In the genomic region with DNA sequence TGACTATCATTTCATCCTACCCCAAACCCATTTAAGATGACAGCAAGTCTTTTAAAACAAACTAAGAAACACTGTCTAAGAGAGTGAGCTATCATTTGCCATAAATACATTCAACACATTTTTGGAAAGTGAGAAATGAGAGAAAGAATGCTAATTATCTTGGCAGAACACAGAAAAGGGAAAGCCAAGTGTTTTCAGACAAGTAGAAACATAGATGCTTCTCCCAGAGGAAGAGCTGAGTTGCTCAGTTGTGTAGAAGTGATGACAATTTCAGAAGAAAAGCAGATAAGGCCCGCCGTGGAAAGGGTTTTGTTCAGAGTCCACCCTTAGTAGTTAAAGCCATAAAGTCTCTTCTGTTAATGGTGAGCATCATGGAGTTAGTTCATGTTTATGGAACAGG, we compare ENCODE assay signal across 30 mouse cellular contexts.
DNase-seq lines count a peak whose midpoint lies in the region; ATAC-seq and TF ChIP-seq lines count a peak whose summit lies in the region.
"Had no signal": no experiment of that assay in that cellular context is flagged by ENCODE, and none has a peak within 500 bp of the region (broad histone marks: within the 10 kb centered on the region; RNA-seq: fewer than 3 reads in every experiment).

No protein-coding gene starts in this region.

- TF ChIP-seq EP300 in lung, postnatal 0 days (IDR thresholded peaks at IDR 0.05), result peak; percentile 2; the same call in 1 of the 2 replicates

- H3K4me1 ChIP-seq in forebrain, embryonic 14.5 days (ENCODE audit: control insufficient read depth, insufficient read depth, low read length), result no peaks in the 10 kb centered on the region
- no peaks in the 10 kb centered on the region for H3K4me1 ChIP-seq in forebrain, embryonic 12.5 days
- H3K4me1 ChIP-seq in heart, embryonic 11.5 days (ENCODE audit: control insufficient read depth, insufficient read depth, low read length), result no peaks in the 10 kb centered on the region
- no peaks in the 10 kb centered on the region for H3K4me1 ChIP-seq in lung, postnatal 0 days (ENCODE audit: insufficient read depth, low read depth, low read length)
- H3K4me1 ChIP-seq: forebrain, embryonic 10.5 days; heart, embryonic 15.5 days; hindbrain, embryonic 13.5 days; midbrain, embryonic 10.5 days; stomach, embryonic 15.5 days had no signal

- H3K27me3 ChIP-seq in forebrain, embryonic 14.5 days (replicated peaks; ENCODE audit: control insufficient read depth, insufficient read depth, low read length), result no peaks in the 10 kb centered on the region
- no peaks in the 10 kb centered on the region for H3K27me3 ChIP-seq in forebrain, embryonic 12.5 days
- no peaks in the 10 kb centered on the region for H3K27me3 ChIP-seq in heart, embryonic 11.5 days (ENCODE audit: control insufficient read depth, insufficient read depth, low read length)
- H3K27me3 ChIP-seq in lung, postnatal 0 days (replicated peaks; ENCODE audit: insufficient read depth, low read length), result no peaks in the 10 kb centered on the region
- H3K27me3 ChIP-seq: CH12.LX; embryonic facial prominence, embryonic 13.5 days; heart, embryonic 15.5 days; hindbrain, embryonic 13.5 days; limb, embryonic 13.5 days; stomach, embryonic 15.5 days had no signal

- no peaks in the 10 kb centered on the region for H3K36me3 ChIP-seq in forebrain, embryonic 14.5 days (ENCODE audit: control insufficient read depth, insufficient read depth, low read length)
- no peaks in the 10 kb centered on the region for H3K36me3 ChIP-seq in forebrain, embryonic 12.5 days (replicated peaks)
- no peaks in the 10 kb centered on the region for H3K36me3 ChIP-seq in heart, embryonic 11.5 days (ENCODE audit: control insufficient read depth, insufficient read depth, low read length)
- H3K36me3 ChIP-seq in lung, postnatal 0 days (ENCODE audit: insufficient read depth, low read length), result no peaks in the 10 kb centered on the region
- H3K36me3 ChIP-seq: embryonic facial prominence, embryonic 13.5 days; forebrain, embryonic 10.5 days; heart, embryonic 15.5 days; hindbrain, embryonic 13.5 days; limb, embryonic 13.5 days; midbrain, embryonic 10.5 days; stomach, embryonic 15.5 days had no signal

- H3K9ac ChIP-seq in forebrain, embryonic 14.5 days (ENCODE audit: low read length), result no peak overlapping the region
- no peak overlapping the region for H3K9ac ChIP-seq in forebrain, embryonic 12.5 days
- H3K9ac ChIP-seq in heart, embryonic 11.5 days (ENCODE audit: low read depth, low read length), result no peak overlapping the region
- no peak overlapping the region for H3K9ac ChIP-seq in lung, postnatal 0 days (replicated peaks; ENCODE audit: low read depth)
- H3K9ac ChIP-seq: embryonic facial prominence, embryonic 13.5 days; heart, embryonic 15.5 days; hindbrain, embryonic 13.5 days; limb, embryonic 13.5 days; stomach, embryonic 15.5 days had no signal

- no peaks in the 10 kb centered on the region for H3K9me3 ChIP-seq in forebrain, embryonic 14.5 days (replicated peaks; ENCODE audit: control insufficient read depth, low read length)
- H3K9me3 ChIP-seq in forebrain, embryonic 12.5 days, result no peaks in the 10 kb centered on the region
- no peaks in the 10 kb centered on the region for H3K9me3 ChIP-seq in heart, embryonic 11.5 days (replicated peaks; ENCODE audit: control insufficient read depth, low read length)
- H3K9me3 ChIP-seq in lung, postnatal 0 days (ENCODE audit: low read length), result no peaks in the 10 kb centered on the region
- H3K9me3 ChIP-seq: embryonic facial prominence, embryonic 13.5 days; forebrain, embryonic 10.5 days; heart, embryonic 15.5 days; hindbrain, embryonic 13.5 days; limb, embryonic 13.5 days; midbrain, embryonic 10.5 days; stomach, embryonic 15.5 days had no signal

- no peak overlapping the region for H3K4me3 ChIP-seq in forebrain, embryonic 14.5 days (ENCODE audit: low read depth, low read length)
- no peak overlapping the region for H3K4me3 ChIP-seq in forebrain, embryonic 12.5 days (replicated peaks)
- H3K4me3 ChIP-seq in heart, embryonic 11.5 days (ENCODE audit: low read depth, low read length), result no peak overlapping the region
- no peak overlapping the region for H3K4me3 ChIP-seq in lung, postnatal 0 days (ENCODE audit: low read depth, low read length)
- H3K4me3 ChIP-seq: embryonic facial prominence, embryonic 13.5 days; forebrain, embryonic 10.5 days; gastrocnemius, adult 2 months; heart, embryonic 15.5 days; hindbrain, embryonic 13.5 days; limb, embryonic 13.5 days; midbrain, embryonic 10.5 days; stomach, embryonic 15.5 days had no signal

- no peak for TF ChIP-seq CTCF in lung, postnatal 0 days (IDR thresholded peaks at IDR 0.05)

- intact Hi-C loops in heart, postnatal 10 days (cut with DNase I), result no loop called here

- WGBS in forebrain, embryonic 14.5 days, result 84% methylated on average over 2 of the region's 2 CpGs
- 86% methylated on average over 2 of the region's 2 CpGs for WGBS in forebrain, embryonic 12.5 days
- WGBS in heart, embryonic 11.5 days (ENCODE audit: insufficient replicate concordance), result 15% methylated on average over 2 of the region's 2 CpGs
- 48% methylated on average over 2 of the region's 2 CpGs for WGBS in lung, postnatal 0 days

- no peak for ATAC-seq in forebrain, embryonic 14.5 days
- ATAC-seq in forebrain, embryonic 12.5 days (ENCODE audit: low FRiP score), result no peak
- no peak for ATAC-seq in heart, embryonic 11.5 days (replicated peaks; ENCODE audit: insufficient number of reproducible peaks, low FRiP score, low TSS enrichment)
- ATAC-seq in lung, postnatal 0 days, result peak; percentile 46
- ATAC-seq: intestine, embryonic 16.5 days; midbrain, embryonic 16.5 days had no signal

- no peak overlapping the region for H3K4me2 ChIP-seq in forebrain, embryonic 14.5 days (ENCODE audit: low read length)
- no peak overlapping the region for H3K4me2 ChIP-seq in forebrain, embryonic 12.5 days
- no peak overlapping the region for H3K4me2 ChIP-seq in heart, embryonic 11.5 days
- H3K4me2 ChIP-seq in lung, postnatal 0 days (replicated peaks; ENCODE audit: low read depth, low read length), result no peak overlapping the region
- H3K4me2 ChIP-seq: embryonic facial prominence, embryonic 13.5 days; heart, embryonic 15.5 days; hindbrain, embryonic 13.5 days; limb, embryonic 13.5 days; liver, embryonic 11.5 days; stomach, embryonic 15.5 days had no signal

- peak; percentile 20 for DNase-seq in forebrain, embryonic 14.5 days (ENCODE audit: low spot score)
- peak; percentile 12 to 20 for DNase-seq in heart, postnatal 10 days
- peak; percentile 58 for DNase-seq in lung, postnatal 0 days (ENCODE audit: low spot score)
- DNase-seq in lung, postnatal 25 days (ENCODE audit: low spot score), result no peak
- no peak for DNase-seq in kidney, postnatal 25 days
- DNase-seq: adrenal gland, adult 8-10 months; cerebellum, adult 11-12 months; cerebellum, adult 9-11 months; embryo, embryonic 11 days; gastrocnemius, adult 2 months; gastrocnemius, postnatal 36 days; heart, postnatal 4 days; kidney, adult 9 months; kidney, postnatal 10 days; layer of hippocampus, adult 9-11 months; right cerebral cortex, postnatal 25 days; thymus, postnatal 14 days had no signal

- no peak overlapping the region for H3K27ac ChIP-seq in forebrain, embryonic 14.5 days (ENCODE audit: low read depth, low read length)
- no peak overlapping the region for H3K27ac ChIP-seq in forebrain, embryonic 12.5 days
- H3K27ac ChIP-seq in heart, embryonic 11.5 days (ENCODE audit: low read depth, low read length), result no peak overlapping the region
- H3K27ac ChIP-seq in lung, postnatal 0 days (ENCODE audit: low read length), result peak overlapping the region; percentile 20; the same call in 1 of the 2 replicates
- H3K27ac ChIP-seq: embryonic facial prominence, embryonic 13.5 days; forebrain, embryonic 10.5 days; gastrocnemius, adult 2 months; heart, embryonic 15.5 days; hindbrain, embryonic 13.5 days; limb, embryonic 13.5 days; midbrain, embryonic 10.5 days; stomach, embryonic 15.5 days had no signal

Comparison
In these comparisons a context has a peak if more than half of its experiments do, and no peak if none do; other contexts are left out.
1. DNase-seq: peak in forebrain, embryonic 14.5 days (single experiment), heart, postnatal 10 days (2 of 2) and lung, postnatal 0 days (single experiment); none in lung, postnatal 25 days (single experiment) and kidney, postnatal 25 days (0 of 2).